Mouse (Mus musculus): Measurements from ENCODE around the gene Mrps34. TPM values are rescaled to one million over a fixed set of nuclear protein-coding genes. Genes with fewer than 3 reads are reported as not detected.

Gene Mrps34
- polyA plus RNA-seq, 1 experiment from 2014 or later, result 115 TPM

DNA sequence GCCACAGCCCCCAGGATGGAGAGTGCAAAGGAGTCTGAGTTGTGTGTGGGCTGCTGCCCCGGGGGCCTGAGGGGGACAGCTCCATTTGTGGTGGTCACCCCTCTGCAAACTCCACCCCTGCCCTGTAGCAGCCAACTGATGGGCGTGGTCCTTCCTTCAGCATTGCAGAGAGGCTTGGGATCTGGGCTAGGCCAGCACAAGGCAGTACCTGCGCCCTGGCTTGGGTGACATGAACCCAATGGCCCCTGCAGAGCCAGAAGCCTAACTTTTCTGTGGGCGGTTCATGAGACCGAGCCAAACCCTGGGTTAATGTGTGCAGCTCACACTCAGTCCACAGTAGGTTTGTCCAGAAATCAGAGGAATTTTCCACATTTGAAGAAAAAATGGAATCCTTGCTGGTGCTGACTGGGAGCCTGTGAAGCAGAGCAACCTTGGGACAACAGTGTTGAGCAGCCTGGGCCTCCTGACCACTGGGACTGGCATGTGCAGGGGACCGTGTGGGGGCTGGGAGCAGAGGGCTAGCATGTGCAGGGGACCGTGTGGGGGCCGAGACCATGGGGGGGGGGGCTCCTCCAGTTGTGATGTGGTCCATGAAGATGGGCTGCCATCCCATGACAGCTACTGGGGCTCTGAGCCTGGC is 37.0 kb upstream of the Mrps34 start:
- DNase-seq (ENCODE audit: low read depth, low spot score), result no peak
- in situ Hi-C loops (cut with MboI; ENCODE audit: low pct_unique_long_range_greater_than_20kb), result no loop called here
- CTCF ChIA-PET, result no interaction called here
- no peak for ATAC-seq
- H3K27me3 ChIP-seq, result no peaks in the 10 kb centered on the region
- POLR2A ChIA-PET, result interaction anchor here (0.7 to 1.6 kb wide), 2 partner anchors 9 to 14 kb away, joined by 3 read pairs; no protein-coding TSS in a partner anchor
- TF ChIP-seq CTCF (IDR thresholded peaks at IDR 0.05), result no peak

DNA sequence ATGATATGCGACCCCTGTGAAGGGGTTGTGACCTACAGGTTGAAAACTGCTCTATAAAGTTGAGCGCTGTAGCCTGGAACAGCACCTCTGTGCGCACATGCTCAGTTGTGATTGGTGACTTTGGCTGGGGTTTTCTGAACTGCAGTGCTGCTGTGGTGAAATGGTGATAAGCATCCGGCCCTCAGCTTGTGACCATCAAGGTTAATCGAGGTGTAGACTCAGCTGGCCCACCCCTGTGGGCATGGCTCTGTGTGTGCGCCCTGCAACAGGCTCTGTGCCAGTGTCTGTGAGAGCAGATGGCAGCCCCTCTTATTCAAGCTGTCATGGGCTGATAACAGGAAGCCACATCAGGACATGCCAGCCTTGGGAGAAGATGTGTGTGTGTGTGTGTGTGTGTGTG is 35.9 kb upstream of the Mrps34 start:
- TF ChIP-seq CTCF (IDR thresholded peaks at IDR 0.05), result no peak
- POLR2A ChIA-PET, result interaction anchor here (0.7 to 1.6 kb wide), 2 partner anchors 8 to 13 kb away, joined by 3 read pairs; no protein-coding TSS in a partner anchor

DNA sequence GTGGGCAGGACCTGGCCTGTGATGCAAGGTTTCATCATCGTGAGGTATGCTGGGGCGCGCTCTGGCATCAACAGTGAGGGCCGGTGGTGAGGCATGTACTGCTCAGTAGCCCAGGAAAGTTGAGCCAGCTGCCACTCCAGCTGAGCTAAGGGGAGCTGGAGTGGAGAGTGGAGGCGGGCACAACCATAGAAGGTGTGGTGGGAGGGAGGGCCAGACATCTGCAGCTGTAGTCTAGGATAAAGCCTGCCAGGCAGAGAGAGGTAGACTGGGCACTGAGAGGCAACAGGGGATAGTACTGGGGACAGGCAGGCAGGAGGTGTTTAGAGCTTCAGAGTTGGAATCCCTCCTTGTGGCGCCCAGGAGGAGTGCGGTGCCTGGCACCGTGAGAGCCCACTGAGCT is 34.8 kb upstream of the Mrps34 start:
- DNase-seq (ENCODE audit: low read depth, low spot score) (no peak), ATAC-seq (no peak)
- ChIA-PET POLR2A (interaction anchor here (1.3 kb wide), 1 partner anchor 35 kb away, joined by 4 read pairs; the partner anchor contains the start of genes Eme2 and Mrps34), CTCF (interaction anchor here (0.7 to 2.0 kb wide), 2 partner anchors 9 to 44 kb away, joined by 3 to 7 read pairs; no protein-coding TSS in a partner anchor)
- in situ Hi-C loops (cut with MboI; ENCODE audit: low pct_unique_long_range_greater_than_20kb), result no loop called here
- H3K27me3 ChIP-seq, result no peaks in the 10 kb centered on the region
- no peak for TF ChIP-seq CTCF (IDR thresholded peaks at IDR 0.05)

More for the DNA sequence above, 35.9 kb upstream of the Mrps34 start:
- no peaks in the 10 kb centered on the region for H3K27me3 ChIP-seq
- DNase-seq (ENCODE audit: low read depth, low spot score) (no peak), ATAC-seq (no peak)
- CTCF ChIA-PET, result no interaction called here
- in situ Hi-C loops (cut with MboI; ENCODE audit: low pct_unique_long_range_greater_than_20kb), result no loop called here

DNA sequence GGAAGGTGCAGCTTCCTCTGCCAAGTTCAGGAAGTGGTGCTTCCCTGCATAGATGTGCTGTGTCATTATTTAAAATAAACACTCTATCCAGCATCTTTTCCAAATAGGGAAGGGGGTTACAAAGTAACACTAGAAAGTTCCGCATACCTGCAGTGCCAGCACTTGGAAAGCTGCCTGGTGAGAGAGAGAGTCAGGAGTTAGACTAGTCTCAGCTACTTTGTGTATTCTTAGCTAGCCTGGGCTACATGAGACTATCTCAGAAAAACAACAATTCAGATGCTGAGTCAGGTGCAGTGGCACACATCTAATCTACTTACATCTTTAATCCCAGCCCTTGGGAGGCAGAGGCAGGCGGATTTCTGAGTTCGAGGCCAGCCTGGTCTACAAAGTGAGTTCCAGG is 33.1 kb upstream of the Mrps34 start:
- no peak for ATAC-seq
- in situ Hi-C loops (cut with MboI; ENCODE audit: low pct_unique_long_range_greater_than_20kb), result no loop called here
- ChIA-PET POLR2A (interaction anchor here (0.6 kb wide), 1 partner anchor 9 kb away, joined by 4 read pairs; no protein-coding TSS in a partner anchor), CTCF (interaction anchor here (0.8 to 2.0 kb wide), 2 partner anchors 7 to 18 kb away, joined by 3 to 7 read pairs; no protein-coding TSS in a partner anchor)
- TF ChIP-seq CTCF (IDR thresholded peaks at IDR 0.05), result no peak
- DNase-seq (ENCODE audit: low read depth, low spot score), result no peak
- H3K27me3 ChIP-seq, result no peaks in the 10 kb centered on the region

DNA sequence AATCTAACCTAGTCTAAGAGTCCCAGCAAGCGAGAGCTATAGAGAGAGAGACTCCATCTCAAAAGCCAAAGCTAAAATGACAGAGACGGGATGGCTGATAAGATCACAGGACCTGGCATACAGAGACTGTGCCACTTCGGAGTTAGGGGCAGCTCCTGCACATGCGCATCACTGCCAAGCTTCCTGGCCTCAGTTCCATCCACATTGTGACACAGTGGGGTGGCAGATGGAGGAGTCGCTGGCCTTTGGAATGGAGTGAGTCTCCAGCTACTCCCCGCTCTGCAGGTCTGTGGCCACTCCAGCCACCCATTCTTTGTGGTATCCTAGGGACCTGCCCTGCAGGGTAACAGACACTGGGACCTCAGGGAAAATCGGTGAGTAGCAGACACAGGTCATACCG is 29.1 kb upstream of the Mrps34 start, which contains the start of gene Igfals:
TSS of gene Igfals (plus strand) at position 222 of the 400 bp plus-strand sequence.
- ATAC-seq, result no peak
- TF ChIP-seq CTCF (IDR thresholded peaks at IDR 0.05), result no peak
- no peak for DNase-seq (ENCODE audit: low read depth, low spot score)
- ChIA-PET CTCF (interaction anchor here (2.2 kb wide), 1 partner anchor 15 kb away, joined by 6 read pairs; no protein-coding TSS in a partner anchor), POLR2A (interaction anchor here (1.0 kb wide), 1 partner anchor 18 kb away, joined by 3 read pairs; no protein-coding TSS in a partner anchor)
- H3K27me3 ChIP-seq, result no peaks in the 10 kb centered on the region
- in situ Hi-C loops (cut with MboI; ENCODE audit: low pct_unique_long_range_greater_than_20kb), result no loop called here

DNA sequence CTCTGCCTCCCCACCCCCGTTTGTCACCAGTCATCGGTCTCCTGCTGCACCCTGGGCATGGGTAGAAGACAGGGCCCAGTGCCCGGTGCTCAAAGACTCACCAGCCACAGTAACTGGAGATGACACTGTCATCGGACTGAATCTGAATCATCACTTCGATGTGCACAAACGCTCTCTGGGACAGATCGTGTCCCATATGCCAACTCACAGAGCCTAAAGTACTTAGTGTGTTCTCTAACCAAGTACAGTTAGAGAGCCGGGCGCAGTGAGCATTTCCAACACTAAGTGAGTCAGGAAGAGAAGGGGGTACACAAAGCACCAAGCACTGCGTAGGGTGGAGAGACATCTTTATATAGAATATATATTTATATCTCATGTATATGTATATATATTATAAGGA is 27.0 kb upstream of the Mrps34 start:
- POLR2A ChIA-PET, result no interaction called here
- TF ChIP-seq CTCF (IDR thresholded peaks at IDR 0.05), result no peak
- in situ Hi-C loops (cut with MboI; ENCODE audit: low pct_unique_long_range_greater_than_20kb), result no loop called here

DNA sequence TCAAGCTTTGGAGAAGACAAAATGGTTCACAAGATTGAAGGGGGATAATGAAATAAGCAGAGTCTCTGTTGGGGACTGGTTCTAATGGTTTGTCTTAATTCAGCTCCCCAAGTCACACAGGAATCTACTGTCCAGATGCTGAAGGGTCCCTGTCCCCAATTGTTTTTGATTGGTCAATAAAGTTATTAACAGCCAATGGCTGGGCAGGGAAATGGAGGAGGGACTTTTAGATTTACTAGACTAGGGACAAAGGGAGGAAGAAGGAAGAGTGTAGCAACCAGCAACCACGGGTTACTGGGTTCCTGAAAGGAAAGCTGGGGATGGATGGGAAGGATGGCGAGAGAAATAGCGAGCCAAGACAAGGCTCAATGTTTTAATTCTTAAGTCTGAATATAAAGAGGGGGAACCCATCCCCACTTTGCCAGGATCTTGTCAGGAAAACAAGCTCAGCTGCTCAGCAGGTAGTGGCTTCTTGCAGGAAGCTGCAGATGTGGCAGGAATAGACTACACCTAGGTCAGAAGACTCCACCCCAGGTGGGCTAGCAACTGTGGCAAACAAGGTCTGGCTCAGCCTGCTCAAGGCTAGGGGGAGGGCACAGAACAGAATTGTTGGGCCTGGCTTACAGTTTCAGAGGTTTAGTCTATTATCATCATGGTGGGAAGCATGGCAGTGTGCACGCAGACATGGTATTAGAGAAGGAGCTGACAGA is 21.1 kb upstream of the Mrps34 start:
- no peak for ATAC-seq
- POLR2A ChIA-PET, result no interaction called here

More for the DNA sequence above, 27.0 kb upstream of the Mrps34 start:
- DNase-seq (ENCODE audit: low read depth, low spot score) (no peak), ATAC-seq (no peak)
- CTCF ChIA-PET, result no interaction called here
- no peaks in the 10 kb centered on the region for H3K27me3 ChIP-seq

DNA sequence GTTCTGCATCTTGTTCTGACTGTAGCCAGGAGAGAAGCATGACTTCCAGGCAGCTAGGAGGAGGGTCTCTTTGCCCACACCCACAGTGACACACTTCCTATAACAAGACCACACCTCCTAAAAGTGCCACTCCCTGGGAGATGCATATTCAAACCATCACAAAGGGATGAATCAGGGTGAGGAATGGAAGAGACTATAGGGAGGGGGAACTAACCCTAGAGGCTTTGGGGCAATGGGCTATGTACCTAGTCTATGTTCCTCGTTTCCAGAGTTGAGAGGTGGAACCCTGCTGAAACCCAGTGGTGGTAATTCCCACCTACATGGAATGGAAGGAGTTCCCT is 20.5 kb upstream of the Mrps34 start:
- DNase-seq (ENCODE audit: low read depth, low spot score), result no peak
- ATAC-seq, result no peak
- TF ChIP-seq CTCF (IDR thresholded peaks at IDR 0.05), result no peak
- in situ Hi-C loops (cut with MboI; ENCODE audit: low pct_unique_long_range_greater_than_20kb), result no loop called here
- ChIA-PET POLR2A (no interaction called here), CTCF (no interaction called here)
- H3K27me3 ChIP-seq, result peaks cover 4% of the 10 kb centered on the region

More for the DNA sequence above, 21.1 kb upstream of the Mrps34 start:
- in situ Hi-C loops (cut with MboI; ENCODE audit: low pct_unique_long_range_greater_than_20kb), result no loop called here
- DNase-seq (ENCODE audit: low read depth, low spot score), result no peak
- no peak for TF ChIP-seq CTCF (IDR thresholded peaks at IDR 0.05)
- CTCF ChIA-PET, result interaction anchor here (1.2 kb wide), 1 partner anchor 30 kb away, joined by 3 read pairs; no protein-coding TSS in a partner anchor
- H3K27me3 ChIP-seq, result peaks cover 4% of the 10 kb centered on the region

DNA sequence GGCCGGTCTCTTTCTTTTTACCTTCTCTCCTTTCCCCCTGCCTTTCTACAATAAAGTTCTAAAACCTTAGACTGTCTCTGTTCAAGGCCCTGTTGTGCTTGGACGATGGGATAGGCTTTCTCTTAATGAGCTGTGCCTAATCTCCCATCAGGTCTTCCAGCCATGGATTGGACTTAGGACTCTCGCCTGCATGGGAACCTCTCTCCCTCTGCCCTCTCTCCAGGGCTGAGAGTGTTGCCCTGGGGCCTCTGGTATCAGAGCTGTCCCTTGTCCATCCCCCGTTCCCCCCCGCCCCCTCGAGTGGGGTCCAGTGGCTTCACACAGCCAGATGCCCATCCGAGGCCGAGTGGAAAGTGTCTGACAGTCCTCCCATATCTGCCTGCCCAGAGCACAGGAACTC is 19.9 kb upstream of the Mrps34 start:
- CTCF ChIA-PET, result no interaction called here
- ATAC-seq (no peak), DNase-seq (ENCODE audit: low read depth, low spot score) (no peak)
- TF ChIP-seq CTCF (IDR thresholded peaks at IDR 0.05), result no peak
- POLR2A ChIA-PET, result no interaction called here
- in situ Hi-C loops (cut with MboI; ENCODE audit: low pct_unique_long_range_greater_than_20kb), result no loop called here
- peaks cover 4% of the 10 kb centered on the region for H3K27me3 ChIP-seq

DNA sequence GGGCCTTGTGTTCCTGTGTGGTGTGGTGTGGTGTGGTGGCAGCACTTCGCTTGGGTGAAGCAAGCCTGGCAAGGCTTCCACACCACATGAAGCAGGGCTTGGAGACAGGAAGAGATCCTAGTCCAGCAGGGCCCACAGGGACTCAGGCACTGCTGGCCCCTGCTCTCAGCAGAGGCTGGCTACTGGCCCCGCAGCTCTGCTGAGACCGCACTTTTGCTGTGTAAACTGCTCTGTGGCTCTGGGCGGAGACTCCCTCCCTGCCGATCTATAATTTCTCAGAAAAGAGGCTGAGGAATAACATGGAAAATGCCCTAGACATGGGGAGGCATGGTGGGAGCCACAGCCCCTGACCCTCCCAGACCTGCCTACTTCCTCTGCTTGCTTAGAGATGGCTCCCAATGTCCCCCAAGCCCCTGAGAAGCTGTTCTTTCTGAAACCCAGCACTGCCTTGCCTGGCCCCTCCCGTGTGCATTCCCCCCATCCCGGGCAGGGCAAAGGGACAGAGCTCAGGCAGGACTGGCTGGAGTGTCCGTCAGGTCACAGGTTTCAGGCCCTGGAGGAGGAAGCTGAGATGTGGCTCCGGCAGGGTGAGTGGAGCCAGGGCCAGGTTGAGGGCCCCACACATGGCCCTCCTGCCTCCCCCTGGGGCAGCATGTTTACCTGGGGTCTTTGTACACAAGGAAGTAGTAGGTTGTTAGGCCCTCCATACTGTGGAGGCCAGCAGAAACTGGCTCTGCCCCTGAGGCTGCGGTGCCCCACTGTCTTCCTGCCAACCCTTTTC is 17.4 kb upstream of the Mrps34 start:
- CTCF ChIA-PET, result no interaction called here
- DNase-seq (ENCODE audit: low read depth, low spot score), result no peak
- in situ Hi-C loops (cut with MboI; ENCODE audit: low pct_unique_long_range_greater_than_20kb), result no loop called here
- POLR2A ChIA-PET, result no interaction called here
- TF ChIP-seq CTCF (IDR thresholded peaks at IDR 0.05), result no peak
- H3K27me3 ChIP-seq, result peaks cover 4% of the 10 kb centered on the region
- ATAC-seq, result no peak

DNA sequence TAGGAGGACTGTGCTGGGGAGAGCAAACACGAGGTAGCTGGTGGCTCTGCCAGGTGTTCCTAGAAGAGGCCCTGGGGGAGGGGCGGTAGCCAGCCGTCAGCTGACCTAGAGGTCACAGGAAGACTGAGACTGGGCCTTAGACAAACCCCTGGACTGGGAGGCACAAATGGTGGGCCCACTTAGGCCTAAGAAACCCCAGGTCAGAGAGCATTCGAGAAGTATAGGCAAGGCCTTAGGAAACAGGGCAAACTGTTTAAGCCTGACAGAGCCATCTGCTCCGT is 16.9 kb upstream of the Mrps34 start:
- CTCF ChIA-PET, result no interaction called here
- TF ChIP-seq CTCF (IDR thresholded peaks at IDR 0.05), result no peak
- no peak for DNase-seq (ENCODE audit: low read depth, low spot score)
- peaks cover 4% of the 10 kb centered on the region for H3K27me3 ChIP-seq
- POLR2A ChIA-PET, result no interaction called here
- in situ Hi-C loops (cut with MboI; ENCODE audit: low pct_unique_long_range_greater_than_20kb), result no loop called here
- ATAC-seq, result no peak

All from Patski (cell line).